Mouse (Mus musculus): ENCODE data around the gene Ankrd6.

Ankrd6 gene

DNA sequence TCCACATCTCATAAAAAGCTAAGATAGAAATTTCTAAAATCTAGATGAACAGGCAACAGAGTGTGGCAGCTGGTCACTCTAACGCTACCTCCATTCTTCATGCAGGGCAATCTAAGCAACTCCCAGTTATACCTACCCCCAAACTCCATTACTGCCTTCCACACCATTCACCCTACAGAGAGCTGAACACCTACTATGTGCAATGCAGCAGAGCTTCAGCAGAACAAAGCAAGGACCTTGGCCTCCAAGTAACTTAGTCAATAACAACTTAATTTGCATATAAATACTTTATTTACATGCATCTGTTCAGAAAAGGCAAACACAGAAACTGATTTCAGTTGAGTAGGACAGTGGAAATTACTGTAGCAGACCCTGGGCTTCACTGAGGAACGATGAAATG is 44.7 kb downstream of the Ankrd6 start:
- DNase-seq (ENCODE audit: low read depth, low spot score): no peak

DNA sequence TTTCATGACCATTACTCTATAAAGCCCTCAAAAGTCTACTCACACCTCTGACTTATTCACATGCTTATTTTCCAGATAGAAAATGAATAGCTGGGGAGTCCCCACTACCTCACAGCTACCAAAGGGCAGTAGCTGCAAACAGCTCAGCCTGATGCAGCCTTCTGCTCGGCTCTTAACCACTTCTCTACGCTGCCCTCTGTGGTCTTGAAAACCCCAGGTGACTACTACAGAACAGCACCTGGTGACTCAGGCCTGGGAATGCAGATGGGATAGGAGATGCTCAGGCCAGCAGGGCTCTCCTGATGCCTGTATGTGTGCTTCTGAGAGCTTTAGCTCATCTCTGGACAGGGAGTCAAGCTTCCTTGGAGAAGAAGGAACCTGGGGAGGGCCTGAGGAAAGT is 45.3 kb downstream of the Ankrd6 start:
- no peak for DNase-seq (ENCODE audit: low read depth, low spot score)

DNA sequence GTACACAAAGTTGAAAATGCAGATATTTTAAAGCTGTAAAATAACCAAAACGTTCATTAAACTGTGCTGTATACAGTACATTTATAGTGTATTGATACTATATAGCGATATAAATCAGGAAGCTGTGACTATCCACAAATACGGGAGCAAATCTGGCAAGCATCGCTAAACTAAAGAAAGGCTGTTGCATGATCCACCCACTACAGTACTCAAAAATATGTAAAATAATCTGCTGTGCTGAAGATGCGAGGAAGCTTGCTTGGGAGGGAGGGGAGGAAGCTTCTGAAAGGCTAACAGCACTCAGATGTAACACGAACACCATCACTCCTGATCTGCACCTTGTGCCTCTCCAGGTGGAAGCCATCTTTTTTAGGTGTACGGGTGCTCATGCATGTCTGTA is 46.8 kb downstream of the Ankrd6 start:
- DNase-seq (ENCODE audit: low read depth, low spot score): no peak

DNA sequence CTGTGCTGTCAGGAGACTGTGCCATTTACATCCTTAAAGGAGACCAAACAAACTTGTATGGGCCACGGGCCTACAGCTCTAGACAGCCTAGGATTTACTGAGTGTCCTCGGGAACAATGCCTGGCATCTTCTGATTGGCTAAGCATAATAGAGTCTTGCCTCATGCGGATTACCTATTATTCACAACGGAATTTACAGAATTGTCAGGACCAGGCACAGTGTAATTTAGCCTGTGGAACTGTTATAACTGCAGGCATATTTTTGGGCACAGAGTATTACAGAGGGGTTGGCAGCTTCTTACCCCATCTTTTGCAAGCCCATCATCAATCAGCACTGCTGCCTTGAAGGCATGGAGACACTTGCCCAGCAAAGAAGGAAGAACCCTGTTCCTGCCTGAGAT is 51.6 kb downstream of the Ankrd6 start:
- no peak for DNase-seq (ENCODE audit: low read depth, low spot score)

GRCm38 (mm10) chr4:32891341-32891740 is 59.3 kb downstream of the Ankrd6 start:
- DNase-seq (ENCODE audit: low read depth, low spot score): no peak

DNA sequence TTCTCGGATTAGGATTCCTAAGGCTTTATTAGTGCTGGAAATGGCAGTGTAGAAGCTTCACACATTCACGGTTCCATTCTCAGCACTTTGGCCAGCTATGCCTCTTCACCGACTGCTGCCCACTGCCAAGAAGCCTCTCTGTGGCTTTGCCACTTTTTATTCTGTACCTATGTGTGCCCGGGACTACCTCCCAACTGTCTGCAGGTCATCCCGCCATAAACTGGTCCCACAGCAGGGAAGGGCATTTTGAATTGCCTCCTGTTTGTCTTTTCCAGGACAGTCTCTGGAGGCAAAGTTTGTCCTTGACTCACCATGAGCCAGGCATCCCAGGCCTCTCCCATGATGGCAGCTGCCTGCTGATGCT is 59.9 kb downstream of the Ankrd6 start:
- DNase-seq (ENCODE audit: low read depth, low spot score): no peak

DNA sequence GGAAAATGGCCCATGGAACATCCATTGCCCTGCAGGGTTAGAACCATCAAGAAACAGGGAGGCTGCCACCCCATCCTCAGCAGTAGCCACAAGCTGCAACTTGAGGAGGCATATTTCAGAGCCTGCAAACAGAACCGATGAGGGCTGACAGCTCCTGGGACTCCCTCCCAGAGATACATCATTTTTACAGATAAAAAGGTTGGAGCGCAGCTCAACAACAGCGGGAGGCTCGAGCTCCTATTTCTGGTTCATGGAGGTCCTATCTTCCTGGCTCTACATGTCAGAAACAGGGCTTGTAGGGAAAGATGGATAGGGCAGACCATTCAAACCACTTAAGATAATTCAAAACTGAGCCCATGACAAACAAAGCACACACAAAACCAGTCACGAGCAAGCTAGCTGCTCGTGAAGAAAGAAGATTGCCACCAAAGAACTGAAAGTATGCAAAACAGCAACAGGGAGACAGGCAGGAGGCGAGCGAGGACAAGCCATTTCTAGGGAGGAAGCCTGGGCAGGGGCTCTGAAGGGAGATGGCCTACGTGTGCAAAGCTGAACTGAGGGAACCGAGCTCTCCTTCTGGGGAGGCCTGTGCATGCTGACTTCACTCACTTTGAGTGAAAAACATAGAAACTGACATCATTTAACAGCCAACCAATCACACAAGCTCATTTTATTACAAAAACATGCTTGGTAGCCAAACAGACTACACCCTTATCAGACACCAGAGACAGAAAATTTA is 60.5 kb downstream of the Ankrd6 start:
- DNase-seq (ENCODE audit: low read depth, low spot score): no peak

DNA sequence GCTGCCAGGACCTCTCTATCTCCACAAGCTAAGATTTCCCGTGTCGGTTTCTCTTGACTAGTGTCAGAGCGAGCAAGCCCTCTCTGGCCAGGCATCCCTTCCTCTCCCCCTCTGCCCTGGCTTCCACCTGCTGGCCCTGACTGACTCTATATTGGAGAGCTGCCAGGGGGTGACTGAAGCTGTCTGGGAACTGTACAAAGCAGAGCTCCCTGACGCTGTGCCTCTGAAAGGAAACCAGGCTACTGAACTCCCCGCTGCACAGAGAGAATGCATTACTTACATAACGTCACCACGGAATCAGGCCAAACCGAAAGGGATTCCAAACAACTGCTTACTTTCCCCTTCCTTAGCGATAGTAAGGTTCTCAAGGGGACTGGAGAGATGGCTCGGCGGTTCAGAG is 61.4 kb downstream of the Ankrd6 start:
- peak; percentile 34 for DNase-seq (ENCODE audit: low read depth, low spot score)

DNA sequence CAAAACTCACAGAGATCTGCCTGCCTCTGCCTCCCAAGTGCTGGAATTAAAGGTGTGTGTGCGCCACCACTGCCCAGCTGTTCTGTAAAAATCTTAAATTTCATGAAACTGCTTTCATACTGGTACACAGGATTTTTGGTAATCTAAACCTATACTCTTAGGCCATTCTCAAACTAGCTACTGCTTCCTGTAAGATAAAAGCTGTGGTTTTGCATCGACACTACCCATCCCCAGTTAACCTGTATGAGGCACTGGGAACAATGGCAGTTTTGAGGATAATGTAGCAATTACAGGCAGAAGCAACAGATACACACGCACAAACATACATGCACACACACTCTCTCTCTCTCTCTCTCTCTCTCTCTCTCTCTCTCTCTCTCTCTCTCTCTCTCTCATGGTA is 64.2 kb downstream of the Ankrd6 start:
- no peak for DNase-seq (ENCODE audit: low read depth, low spot score)

DNA sequence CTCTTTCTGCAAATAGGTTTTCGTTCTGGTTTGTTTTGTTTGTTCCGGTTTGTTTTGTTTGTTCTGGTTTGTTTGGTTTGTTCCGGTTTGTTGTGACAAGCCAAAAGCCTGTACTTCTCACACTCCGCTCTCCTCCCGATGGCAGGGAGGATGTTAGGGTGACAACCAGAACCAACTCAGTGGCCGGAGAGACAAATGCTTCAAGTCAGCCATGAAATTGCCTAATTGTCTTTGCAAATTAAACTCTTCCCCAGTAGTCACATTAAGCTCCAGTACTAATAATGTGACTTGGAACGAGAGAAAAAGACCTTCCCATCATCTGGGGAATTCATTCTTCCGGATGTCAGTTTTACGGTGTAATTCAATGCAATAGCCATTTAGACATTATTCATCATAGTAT is 66.0 kb downstream of the Ankrd6 start:
- DNase-seq (ENCODE audit: low read depth, low spot score): no peak

- DNase-seq (ENCODE audit: low read depth, low spot score): no peak
Observed at GRCm38 (mm10) chr4:32881001-32881400, 69.6 kb downstream of the Ankrd6 start.

DNA sequence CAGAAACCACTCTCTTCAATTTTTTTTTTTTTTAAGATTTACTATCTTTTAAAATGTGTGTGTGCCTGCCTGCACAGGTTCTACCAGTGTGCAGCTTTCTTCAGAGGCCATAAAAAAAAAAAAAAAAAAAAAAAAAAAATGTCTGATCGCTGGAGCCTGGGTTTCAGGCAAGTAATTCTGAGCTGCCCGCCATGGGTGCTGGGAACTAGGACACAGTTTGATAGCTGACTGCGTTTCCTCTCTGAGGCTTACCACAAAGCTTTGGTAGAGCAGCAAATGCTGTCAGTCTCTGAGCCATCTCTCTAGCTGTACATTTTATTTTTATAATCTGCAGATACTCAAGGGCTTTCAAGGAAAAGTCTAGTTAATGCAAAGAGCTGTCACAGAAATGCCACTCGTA is 76.0 kb downstream of the Ankrd6 start:
- peak; percentile 26 for DNase-seq (ENCODE audit: low read depth, low spot score)

GRCm38 (mm10) chr4:32872189-32872749 is 78.4 kb downstream of the Ankrd6 start:
- no peak for DNase-seq (ENCODE audit: low read depth, low spot score)

DNA sequence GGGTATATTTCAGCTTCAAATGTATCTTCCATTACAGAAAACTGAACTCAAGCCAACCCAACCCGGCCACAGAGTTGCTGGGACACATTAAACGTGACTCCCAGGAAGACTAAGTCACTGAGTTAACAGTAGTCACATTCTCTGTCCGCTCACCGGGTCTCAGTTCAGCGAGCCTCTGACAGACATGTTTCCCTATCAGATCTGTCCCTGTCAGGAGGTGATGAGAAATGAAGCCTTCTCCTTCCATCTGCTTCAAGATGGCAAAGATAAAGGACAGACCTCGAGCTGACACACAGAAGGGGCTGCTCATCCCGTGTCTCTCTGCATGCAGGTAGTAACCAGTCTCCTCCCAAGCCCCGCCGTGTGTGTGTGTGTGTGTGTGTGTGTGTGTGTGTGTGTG is 81.3 kb downstream of the Ankrd6 start:
- peak; percentile 17 for DNase-seq (ENCODE audit: low read depth, low spot score)

GRCm38 (mm10) chr4:32868858-32869257 is 81.8 kb downstream of the Ankrd6 start:
- peak; percentile 50 for DNase-seq (ENCODE audit: low read depth, low spot score)

- DNase-seq (ENCODE audit: low read depth, low spot score): no peak
Observed at GRCm38 (mm10) chr4:32868437-32868836, 82.2 kb downstream of the Ankrd6 start.

GRCm38 (mm10) chr4:32867460-32867859 is 83.2 kb downstream of the Ankrd6 start:
- DNase-seq (ENCODE audit: low read depth, low spot score): peak; percentile 33

DNA sequence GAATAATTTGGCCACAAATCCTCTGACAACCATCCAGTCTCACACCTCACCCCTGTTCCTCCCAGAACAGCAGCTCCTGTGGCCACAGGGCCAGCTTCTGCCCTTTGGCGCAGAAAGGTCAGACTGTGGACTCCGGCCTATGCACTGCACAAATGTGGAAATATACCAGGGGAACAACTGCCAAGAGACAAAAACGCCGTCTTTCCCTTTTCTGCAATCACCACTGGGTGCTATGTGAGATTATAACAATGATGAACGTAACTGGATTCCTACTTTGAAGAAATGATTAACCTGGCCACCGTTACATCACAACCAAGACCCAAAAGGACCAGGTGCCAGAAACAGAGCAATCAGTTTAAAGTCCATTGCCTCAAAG is 85.8 kb downstream of the Ankrd6 start:
- no peak for DNase-seq (ENCODE audit: low read depth, low spot score)

GRCm38 (mm10) chr4:32864131-32864866 is 86.3 kb downstream of the Ankrd6 start:
- DNase-seq (ENCODE audit: low read depth, low spot score): peak; percentile 7

DNA sequence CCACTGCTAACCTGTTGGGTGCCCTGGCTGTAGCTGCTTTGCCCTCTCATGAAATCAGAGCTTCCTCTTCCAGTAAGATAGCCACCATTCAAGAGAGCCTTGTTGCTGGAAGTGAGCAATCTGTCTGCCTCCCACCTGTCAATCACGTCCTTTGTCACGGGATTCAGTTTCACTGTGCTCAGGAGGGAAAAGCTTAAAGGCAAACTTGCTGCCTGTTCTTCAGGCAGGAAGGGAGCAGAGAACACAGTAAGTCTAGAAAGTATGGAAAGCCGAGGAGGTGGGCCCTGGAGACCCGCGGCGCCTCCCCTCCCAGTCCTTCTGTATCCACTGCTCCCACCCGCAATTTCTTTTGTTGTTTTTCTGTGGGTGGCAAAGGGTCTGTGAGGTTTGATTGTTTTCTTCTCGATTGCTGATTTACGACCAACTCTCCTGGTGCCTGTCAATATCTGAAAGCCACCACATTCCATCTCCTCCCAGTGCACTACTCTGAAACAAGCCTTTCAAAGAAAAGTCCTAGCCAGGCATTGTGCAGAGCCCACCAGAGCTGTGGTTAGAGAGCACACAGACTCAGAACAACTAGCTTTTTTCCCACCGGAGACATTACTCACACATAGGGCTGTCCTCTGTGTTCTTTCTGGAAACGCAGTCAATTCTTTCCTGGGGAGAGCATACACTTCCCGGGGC is 87.1 kb downstream of the Ankrd6 start:
- DNase-seq (ENCODE audit: low read depth, low spot score): peak; percentile 10

DNA sequence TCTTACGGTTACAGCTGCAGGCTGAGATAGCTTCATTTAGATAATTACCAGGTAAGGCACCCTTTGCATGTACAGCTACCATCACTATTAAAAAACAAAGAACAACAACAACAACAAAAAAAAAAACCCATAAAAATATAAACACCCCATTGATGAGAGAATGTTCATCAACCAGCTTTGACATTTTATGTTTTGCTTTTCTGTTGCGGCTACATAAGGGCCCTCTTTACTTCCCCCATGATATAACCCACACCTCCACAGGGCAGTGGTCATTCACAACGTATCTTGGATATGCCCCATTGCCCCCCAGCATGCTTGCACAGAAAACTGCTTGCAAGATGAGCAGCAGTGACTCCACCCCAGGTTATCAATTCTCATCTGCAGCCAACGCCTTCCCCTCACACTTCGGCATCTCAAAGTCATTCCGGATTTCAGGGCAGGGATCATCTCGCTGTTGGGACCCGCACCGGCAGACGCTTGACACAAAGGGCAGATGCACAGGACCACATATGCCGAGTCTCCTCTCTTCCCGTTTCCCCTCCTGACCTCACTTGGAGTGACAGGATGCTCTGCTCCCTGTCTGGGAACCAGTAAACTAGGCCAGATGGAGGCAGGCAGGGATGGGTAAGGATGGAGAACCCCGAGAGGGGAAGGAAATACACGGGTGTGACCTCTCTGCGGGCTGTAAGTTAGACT is 87.7 kb downstream of the Ankrd6 start:
- no peak for DNase-seq (ENCODE audit: low read depth, low spot score)
